Mouse (Mus musculus) kidney, adult 2 months (tissue): Measurements from ENCODE around the gene Pnpla7.

Experiments used
- CTCF ChIP-seq: fragments of 200-500 bp; conservative IDR thresholded peaks from 2 replicates; pipeline ENCODE4 v1.5.1; 2011; ENCODE audit warnings: low read depth, mild to moderate bottlenecking, control low read depth, low read length, moderate library complexity, mixed read lengths; ENCODE audit not compliant: insufficient read depth, insufficient read length
- POLR2A ChIP-seq: fragments of 200-500 bp; IDR thresholded peaks from one replicate; pipeline ENCODE4 v1.6.1; 2011; ENCODE audit warnings: low read depth, low read length, control low read depth

DNA sequence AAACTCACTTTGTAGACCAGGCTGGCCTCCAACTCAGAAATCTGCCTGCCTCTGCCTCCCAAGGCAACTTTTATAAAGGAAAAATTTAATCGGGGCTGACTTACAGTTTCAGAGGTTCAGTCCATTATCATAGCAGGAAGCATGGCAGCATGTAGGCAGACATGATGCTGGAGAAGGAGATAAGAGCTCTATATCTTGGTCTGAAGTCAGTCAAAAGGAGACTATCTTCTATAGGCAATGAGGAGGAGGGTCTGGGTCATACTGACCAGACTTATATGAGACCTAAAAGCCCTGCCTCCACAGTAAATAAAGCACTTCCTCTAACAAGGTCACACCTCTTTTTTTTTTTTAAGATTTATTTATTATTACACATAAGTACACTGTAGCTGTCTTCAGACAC is 88.5 kb downstream of the Pnpla7 start:
- no peak for TF ChIP-seq CTCF
- no peak for TF ChIP-seq POLR2A
